In the genomic region with DNA sequence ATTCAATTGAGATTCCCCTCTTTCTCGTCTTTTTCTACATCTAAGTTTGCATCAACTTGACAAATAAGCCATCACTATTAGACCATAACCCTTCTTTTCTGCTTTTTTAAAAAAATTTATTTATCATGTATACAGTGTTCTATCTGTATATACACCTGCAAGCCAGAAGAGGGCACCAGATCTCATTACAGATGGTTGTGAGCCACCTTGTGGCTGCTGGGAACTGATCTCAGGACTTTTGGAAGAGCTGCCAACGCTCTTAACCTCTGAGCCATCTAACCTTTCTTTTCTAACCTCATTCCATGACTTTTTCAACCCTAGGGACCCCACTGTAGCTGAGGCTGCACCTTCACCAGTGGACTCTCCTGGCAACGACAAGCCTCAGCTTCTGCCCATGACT, we compare ENCODE assay signal across 1 mouse cellular context.
A peak's percentile ranks its signal among the peaks of the same experiment; 100 is the strongest.
TF ChIP-seq lines count a peak whose summit lies in the region.

No protein-coding gene starts in this region.

TF ChIP-seq in ES-E14, 5 proteins besides CTCF, POLR2A, EP300 and RAD21:
- no peak for TF ChIP-seq MAFK (IDR thresholded peaks at IDR 0.05; ENCODE audit: insufficient read depth, low read depth, low read length)
- 0 out of 2 replicates have a peak, but pooled peaks have one; percentile 23 for TF ChIP-seq ZNF384 (IDR thresholded peaks at IDR 0.05; ENCODE audit: low read depth, low read length)
